Mouse (Mus musculus) hindbrain, postnatal 0 days (tissue): ENCODE measurements at regions not wholly inside any gene's neighbourhood (a gene's known extent, or its start where the extent isn't known, plus 50 kb on each side); places are given as distances from the start of the nearest gene placed in this dataset.

Experiments
- ATAC-seq: fragments of 200-750 bp; cut with Nextera tagmentation; 2 replicates; pipeline ENCODE4 v1.8.0; 2017; ENCODE audit warnings: mild to moderate bottlenecking, moderate TSS enrichment, moderate library complexity
- DNase-seq: peaks from one replicate; pipeline ENCODE4 v3.0.0-alpha.2; 2015; ENCODE audit warnings: low spot score
- H3K27ac ChIP-seq: fragments of 300-500 bp; sonication (generic); 2 replicates; pipeline ENCODE4 v1.5.1; 2014; ENCODE audit warnings: mild to moderate bottlenecking
- H3K27me3 ChIP-seq: fragments of 300-500 bp; sonication (generic); 2 replicates; pipeline ENCODE4 v1.6.1; 2014; ENCODE audit warnings: low read length, mixed read lengths; ENCODE audit not compliant: insufficient read depth
- H3K36me3 ChIP-seq: fragments of 300-500 bp; sonication (generic); 2 replicates; pipeline ENCODE4 v1.6.1; 2014; ENCODE audit warnings: low read length, mixed read lengths; ENCODE audit not compliant: insufficient read depth
- H3K4me1 ChIP-seq: fragments of 300-500 bp; sonication (generic); 2 replicates; pipeline ENCODE4 v1.6.1; 2014; ENCODE audit warnings: antibody characterized with exemption, low read length, mixed read lengths; ENCODE audit not compliant: insufficient read depth
- H3K4me2 ChIP-seq: fragments of 300-500 bp; sonication (generic); 2 replicates; pipeline ENCODE4 v1.6.1; 2014; ENCODE audit warnings: low read depth, mild to moderate bottlenecking, low read length, moderate library complexity, mixed read lengths
- H3K4me3 ChIP-seq: fragments of 300-500 bp; sonication (generic); 2 replicates; pipeline ENCODE4 v1.5.1; 2014; ENCODE audit warnings: low read length
- H3K9ac ChIP-seq: fragments of 300-500 bp; sonication (generic); replicated peaks from 2 replicates; pipeline ENCODE4 v1.6.1; 2014; ENCODE audit warnings: mild to moderate bottlenecking, low read length, moderate library complexity, mixed read lengths
- H3K9me3 ChIP-seq: fragments of 300-500 bp; sonication (generic); 2 replicates; pipeline ENCODE4 v1.6.1; 2016; ENCODE audit warnings: low read length, mixed read lengths
- CTCF ChIP-seq: IDR thresholded peaks from 2 replicates; pipeline ENCODE4 v1.5.1; 2016; ENCODE audit warnings: antibody characterized with exemption, control low read depth, low read depth
- WGBS: fragments of 180-500 bp; shearing (Covaris S2); extraction: QIAGEN DNeasy Blood & Tissue Kit; methylation state at CpG from one replicate; pipeline ENCODE4 v1.1.7; 2014; 5-methylcytosine and 5-hydroxymethylcytosine counted together

DNA sequence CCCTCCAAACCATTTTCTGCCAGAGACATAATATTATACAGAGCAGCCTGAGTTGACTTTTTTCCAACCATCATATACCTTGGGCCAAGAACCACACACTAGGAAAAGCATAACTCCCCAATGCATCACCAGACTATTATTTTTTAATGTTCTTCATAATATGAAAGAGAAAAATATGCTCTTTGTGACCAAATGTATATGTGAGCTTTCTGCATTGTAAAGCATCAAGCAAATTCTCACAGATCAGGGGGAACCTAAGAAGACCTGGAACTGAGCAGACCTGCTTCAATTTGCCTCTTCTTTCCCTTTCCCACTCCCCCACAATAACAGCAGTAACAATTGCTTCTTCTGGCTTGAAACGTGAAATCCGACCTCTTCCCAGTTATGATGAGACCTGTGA lies 407.6 kb downstream of the Atp6ap1l start:
- WGBS: 52% methylated on average over 2 of the region's 2 CpGs
- no peak for TF ChIP-seq CTCF
- Histone ChIP-seq H3K36me3 (no peaks in the 10 kb centered on the region), H3K27me3 (no peaks in the 10 kb centered on the region), H3K27ac (no peak overlapping the region), H3K4me1 (no peaks in the 10 kb centered on the region), H3K4me3 (no peak overlapping the region), H3K9ac (no peak overlapping the region), H3K4me2 (no peak overlapping the region), H3K9me3 (no peaks in the 10 kb centered on the region)
- DNase-seq: no peak
- no peak for ATAC-seq

DNA sequence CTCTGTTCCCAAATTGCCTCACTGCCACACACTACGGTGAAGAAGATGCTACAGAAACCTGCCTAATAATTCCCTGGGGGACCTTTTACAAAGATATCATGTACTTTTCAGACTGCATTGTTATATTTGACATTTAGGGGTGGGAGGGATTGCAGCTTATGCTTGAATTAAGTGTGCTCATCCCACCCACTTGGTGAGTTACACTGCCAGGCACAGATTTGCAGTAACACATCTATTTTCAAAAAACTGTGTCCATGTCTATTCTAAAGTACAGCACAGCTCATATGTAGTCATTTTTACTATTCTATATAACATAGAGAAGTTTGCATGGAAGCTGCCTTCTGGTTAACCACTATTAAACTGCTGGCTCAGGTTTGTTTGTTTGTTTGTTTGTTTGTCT lies 404.3 kb upstream of the Xrcc4 start:
- ATAC-seq (no peak), DNase-seq (no peak)
- H3K4me2 ChIP-seq: no peak overlapping the region
- no peaks in the 10 kb centered on the region for H3K27me3 ChIP-seq
- no peak overlapping the region for H3K4me3 ChIP-seq
- no peak overlapping the region for H3K27ac ChIP-seq
- no peaks in the 10 kb centered on the region for H3K4me1 ChIP-seq
- no peak for TF ChIP-seq CTCF
- no peak overlapping the region for H3K9ac ChIP-seq
- WGBS: 34% methylated on average over 1 of the region's 1 CpGs
- H3K9me3 ChIP-seq: no peaks in the 10 kb centered on the region
- H3K36me3 ChIP-seq: no peaks in the 10 kb centered on the region

DNA sequence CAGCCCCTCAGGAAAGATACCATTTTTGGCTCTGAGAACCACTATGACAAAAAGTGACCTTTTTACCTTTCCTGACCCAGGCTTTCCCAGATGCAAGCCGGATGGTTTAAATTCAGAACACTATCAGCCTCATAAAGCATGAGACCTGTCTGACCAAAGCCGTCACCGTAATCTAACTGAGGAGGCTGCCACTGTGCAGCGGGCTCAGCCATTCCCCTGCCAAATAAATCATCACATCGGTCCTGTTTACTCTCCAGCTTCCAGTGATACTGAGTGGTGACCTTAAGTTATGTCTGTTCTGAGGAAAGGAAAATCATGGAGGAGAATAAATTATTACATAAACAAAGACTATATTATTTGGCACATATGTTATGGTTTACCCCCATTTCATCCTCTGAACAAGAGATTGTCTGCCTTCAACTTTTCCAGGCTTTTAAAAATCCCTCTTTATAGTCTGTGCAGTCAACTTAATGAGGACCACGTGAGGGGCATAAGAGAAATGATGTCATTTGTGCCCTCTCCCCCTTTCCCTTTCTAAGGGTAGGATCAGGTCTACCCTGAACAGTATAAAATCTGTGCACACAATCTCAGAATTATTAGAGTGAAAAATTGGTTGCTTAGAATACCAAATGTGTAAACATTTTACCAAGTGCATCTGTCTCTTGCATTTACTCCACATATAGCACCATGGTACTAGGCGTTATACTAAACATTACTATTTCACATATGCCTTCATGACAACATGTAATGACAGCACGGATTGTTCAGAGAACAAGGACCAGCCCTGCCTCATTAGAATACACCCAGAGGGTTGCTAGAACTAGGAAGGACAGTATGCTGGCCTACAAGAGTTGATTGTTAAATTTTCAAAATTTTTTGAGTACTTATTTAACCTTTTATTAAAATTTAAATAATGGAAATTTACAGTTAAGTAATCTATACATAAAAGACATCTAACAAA lies 401.9 kb upstream of the Xrcc4 start:
- H3K4me1 ChIP-seq: no peaks in the 10 kb centered on the region
- H3K9me3 ChIP-seq: no peaks in the 10 kb centered on the region
- ATAC-seq (no peak), DNase-seq (no peak)
- no peak overlapping the region for H3K27ac ChIP-seq
- no peak overlapping the region for H3K9ac ChIP-seq
- TF ChIP-seq CTCF: no peak
- no peak overlapping the region for H3K4me2 ChIP-seq
- no peaks in the 10 kb centered on the region for H3K27me3 ChIP-seq
- 64% methylated on average over 8 of the region's 8 CpGs for WGBS
- no peaks in the 10 kb centered on the region for H3K36me3 ChIP-seq
- no peak overlapping the region for H3K4me3 ChIP-seq

- H3K4me3 ChIP-seq: no peak overlapping the region
- no peak overlapping the region for H3K9ac ChIP-seq
- no peaks in the 10 kb centered on the region for H3K27me3 ChIP-seq
- TF ChIP-seq CTCF: no peak
- H3K27ac ChIP-seq: no peak overlapping the region
- ATAC-seq: no peak
- DNase-seq: no peak
- no peaks in the 10 kb centered on the region for H3K36me3 ChIP-seq
- H3K9me3 ChIP-seq: no peaks in the 10 kb centered on the region
- no peak overlapping the region for H3K4me2 ChIP-seq
- WGBS: 90% methylated on average over 4 of the region's 4 CpGs
- no peaks in the 10 kb centered on the region for H3K4me1 ChIP-seq
Observed at GRCm38 (mm10) chr13:90480484-90480883, 391.1 kb upstream of the Xrcc4 start.

GRCm38 (mm10) chr13:90476880-90477279 lies 387.5 kb upstream of the Xrcc4 start:
- no peaks in the 10 kb centered on the region for H3K36me3 ChIP-seq
- H3K4me1 ChIP-seq: no peaks in the 10 kb centered on the region
- no peak overlapping the region for H3K9ac ChIP-seq
- ATAC-seq (no peak), DNase-seq (no peak)
- no peak overlapping the region for H3K4me2 ChIP-seq
- H3K27me3 ChIP-seq: no peaks in the 10 kb centered on the region
- no peak overlapping the region for H3K27ac ChIP-seq
- H3K4me3 ChIP-seq: no peak overlapping the region
- no peaks in the 10 kb centered on the region for H3K9me3 ChIP-seq
- WGBS: 92% methylated on average over 2 of the region's 2 CpGs
- no peak for TF ChIP-seq CTCF

GRCm38 (mm10) chr13:90474507-90474906 lies 385.1 kb upstream of the Xrcc4 start:
- Histone ChIP-seq H3K9ac (no peak overlapping the region), H3K4me2 (no peak overlapping the region), H3K27ac (no peak overlapping the region), H3K36me3 (no peaks in the 10 kb centered on the region), H3K4me1 (no peaks in the 10 kb centered on the region), H3K27me3 (no peaks in the 10 kb centered on the region), H3K4me3 (no peak overlapping the region), H3K9me3 (no peaks in the 10 kb centered on the region)
- ATAC-seq: no peak
- no peak for DNase-seq
- TF ChIP-seq CTCF: no peak
- 86% methylated on average over 6 of the region's 6 CpGs for WGBS

GRCm38 (mm10) chr13:90474053-90474452 lies 384.6 kb upstream of the Xrcc4 start:
- Histone ChIP-seq H3K4me3 (no peak overlapping the region), H3K27me3 (no peaks in the 10 kb centered on the region), H3K9me3 (no peaks in the 10 kb centered on the region), H3K9ac (no peak overlapping the region), H3K36me3 (no peaks in the 10 kb centered on the region), H3K4me2 (no peak overlapping the region), H3K27ac (no peak overlapping the region), H3K4me1 (no peaks in the 10 kb centered on the region)
- TF ChIP-seq CTCF: no peak
- no peak for DNase-seq
- no peak for ATAC-seq
